Mouse (Mus musculus) olfactory bulb, adult 2 months (tissue): ENCODE data around the gene Pde6g.

Source experiments
- CTCF ChIP-seq: fragments of 200-500 bp; IDR thresholded peaks from 2 replicates; pipeline ENCODE4 v1.5.1; 2012; ENCODE audit warnings: low read depth, mild to moderate bottlenecking, low read length, moderate library complexity; ENCODE audit not compliant: insufficient read depth
- POLR2A ChIP-seq: fragments of 200-500 bp; IDR thresholded peaks from 2 replicates; pipeline ENCODE4 v1.6.1; 2012; ENCODE audit warnings: mild to moderate bottlenecking, low read depth, low read length, moderate library complexity; ENCODE audit not compliant: insufficient read depth

DNA sequence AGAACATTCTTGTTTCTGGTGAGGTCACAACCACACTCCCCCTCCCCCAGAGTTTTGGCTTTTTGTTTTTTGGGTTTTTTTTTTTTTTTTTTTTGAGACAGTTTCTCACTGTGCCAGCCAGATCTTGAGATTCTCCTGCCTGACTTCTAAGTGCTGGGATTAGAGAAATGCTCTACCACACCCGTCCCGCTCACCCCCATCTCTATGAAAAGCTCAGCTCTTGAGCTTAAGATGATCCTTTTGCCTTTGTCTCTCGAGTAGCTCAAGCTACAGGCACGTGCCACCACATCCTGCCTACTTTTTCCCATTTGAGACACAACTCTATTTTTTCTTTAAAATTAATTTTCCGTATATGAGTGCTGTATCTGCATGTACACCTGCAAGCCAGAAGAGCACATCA lies 11.1 kb upstream of the Pde6g start:
- TF ChIP-seq CTCF (no peak), POLR2A (no peak)
